Mouse (Mus musculus): ENCODE measurements at regions not wholly inside any gene's neighbourhood (a gene's known extent, or its start where the extent isn't known, plus 50 kb on each side); places are given as distances from the start of the nearest gene placed in this dataset.

GRCm38 (mm10) chr1:194334752-194335719 is 283.0 kb upstream of the Plxna2 start:
- DNase-seq (ENCODE audit: low read depth, low spot score): no peak

GRCm38 (mm10) chr1:194332639-194333038 is 285.4 kb upstream of the Plxna2 start:
- DNase-seq (ENCODE audit: low read depth, low spot score): no peak

- DNase-seq (ENCODE audit: low read depth, low spot score): no peak
Observed at GRCm38 (mm10) chr1:194330471-194330870, 287.5 kb upstream of the Plxna2 start.

GRCm38 (mm10) chr1:194320320-194321036 is 297.5 kb upstream of the Plxna2 start:
- DNase-seq (ENCODE audit: low read depth, low spot score): no peak

- DNase-seq (ENCODE audit: low read depth, low spot score): no peak
Observed at GRCm38 (mm10) chr1:194318351-194318750, 299.7 kb upstream of the Plxna2 start.

- DNase-seq (ENCODE audit: low read depth, low spot score): no peak
Observed at GRCm38 (mm10) chr1:194315593-194315992, 302.4 kb upstream of the Plxna2 start.

- no peak for DNase-seq (ENCODE audit: low read depth, low spot score)
Observed at GRCm38 (mm10) chr1:194310373-194310772, 307.6 kb upstream of the Plxna2 start.

GRCm38 (mm10) chr1:194308648-194309047 is 309.4 kb upstream of the Plxna2 start:
- DNase-seq (ENCODE audit: low read depth, low spot score): peak; percentile 12

GRCm38 (mm10) chr1:194303951-194304350 is 314.1 kb upstream of the Plxna2 start:
- no peak for DNase-seq (ENCODE audit: low read depth, low spot score)

GRCm38 (mm10) chr1:194302775-194303174 is 315.2 kb upstream of the Plxna2 start:
- DNase-seq (ENCODE audit: low read depth, low spot score): no peak

GRCm38 (mm10) chr1:194281941-194282340 is 336.1 kb upstream of the Plxna2 start:
- DNase-seq (ENCODE audit: low read depth, low spot score): no peak

- no peak for DNase-seq (ENCODE audit: low read depth, low spot score)
Observed at GRCm38 (mm10) chr1:194268028-194268427, 350.0 kb upstream of the Plxna2 start.

GRCm38 (mm10) chr1:194262374-194262773 is 355.6 kb upstream of the Plxna2 start:
- DNase-seq (ENCODE audit: low read depth, low spot score): no peak

- DNase-seq (ENCODE audit: low read depth, low spot score): no peak
Observed at GRCm38 (mm10) chr1:194259957-194260356, 358.1 kb upstream of the Plxna2 start.

- no peak for DNase-seq (ENCODE audit: low read depth, low spot score)
Observed at GRCm38 (mm10) chr1:194244776-194245366, 373.1 kb upstream of the Plxna2 start.

- DNase-seq (ENCODE audit: low read depth, low spot score): no peak
Observed at GRCm38 (mm10) chr1:194241111-194241510, 376.9 kb upstream of the Plxna2 start.

- no peak for DNase-seq (ENCODE audit: low read depth, low spot score)
Observed at GRCm38 (mm10) chr1:194231206-194231605, 386.8 kb upstream of the Plxna2 start.

- no peak for DNase-seq (ENCODE audit: low read depth, low spot score)
Observed at GRCm38 (mm10) chr1:194226550-194227160, 391.4 kb upstream of the Plxna2 start.

- no peak for DNase-seq (ENCODE audit: low read depth, low spot score)
Observed at GRCm38 (mm10) chr1:194225786-194226185, 392.2 kb upstream of the Plxna2 start.

- no peak for DNase-seq (ENCODE audit: low read depth, low spot score)
Observed at GRCm38 (mm10) chr1:194224046-194224445, 394.0 kb upstream of the Plxna2 start.

GRCm38 (mm10) chr1:194223610-194224009 is 394.4 kb upstream of the Plxna2 start:
- no peak for DNase-seq (ENCODE audit: low read depth, low spot score)

GRCm38 (mm10) chr1:194223015-194223414 is 395.0 kb upstream of the Plxna2 start:
- no peak for DNase-seq (ENCODE audit: low read depth, low spot score)
